ENCODE assay signal across 9 mouse cellular contexts in genomic region chr7:142097776-142098175, GRCm38 (mm10). TPM values are rescaled to one million over a fixed set of nuclear protein-coding genes. Genes with fewer than 3 reads are reported as not detected.
DNase-seq lines count a peak whose midpoint lies in the region; ATAC-seq and TF ChIP-seq lines count a peak whose summit lies in the region.
"Had no signal": no experiment of that assay in that cellular context is flagged by ENCODE, and none has a peak within 500 bp of the region (broad histone marks: within the 10 kb centered on the region; RNA-seq: fewer than 3 reads in every experiment).

No protein-coding gene starts in this region.

- H3K27ac ChIP-seq in heart, adult 2 months, result no peak overlapping the region
- no peak overlapping the region for H3K27ac ChIP-seq in liver, embryonic 11.5 days (ENCODE audit: low read depth, low read length)
- H3K27ac ChIP-seq: embryonic facial prominence, embryonic 15.5 days had no signal

- H3K4me3 ChIP-seq in heart, adult 2 months, result no peak overlapping the region
- no peak overlapping the region for H3K4me3 ChIP-seq in liver, embryonic 11.5 days (ENCODE audit: low read depth, low read length)
- H3K4me3 ChIP-seq: embryonic facial prominence, embryonic 15.5 days had no signal

- DNase-seq in A20 (ENCODE audit: low read depth, low spot score), result peak; percentile 79
- DNase-seq in adrenal gland, postnatal 10 days, result peak; percentile 87
- peak; percentile 73 for DNase-seq in embryo, embryonic 9.5 days (ENCODE audit: extremely low spot score)
- peak; percentile 83 to 86 for DNase-seq in heart, adult 2 months
- peak; percentile 85 for DNase-seq in kidney, adult 9 months
- peak; percentile 73 for DNase-seq in liver, embryonic 11.5 days (ENCODE audit: low spot score)
- DNase-seq in natural killer cell, adult 2 months (ENCODE audit: low spot score in 2 of 2), result peak; percentile 68 to 73
- DNase-seq in splenic B cell, adult 2 months (ENCODE audit: low read depth, low spot score), result peak; percentile 84

- intact Hi-C loops in heart, adult 2 months (cut with DNase I), result loop anchor here (1.0 to 5.0 kb wide), 4 partner anchors 26 to 150 kb away; partner anchors contain the start of genes Brsk2 and Mob2

- H3K4me1 ChIP-seq in heart, adult 2 months (ENCODE audit: control insufficient read depth, insufficient read depth, low read length), result peaks cover 12% of the 10 kb centered on the region
- H3K4me1 ChIP-seq in liver, embryonic 11.5 days (replicated peaks; ENCODE audit: control insufficient read depth, insufficient read depth, low read length), result peaks cover 15% of the 10 kb centered on the region; the same call in 1 of the 2 replicates

- TF ChIP-seq EP300 in heart, adult 2 months (IDR thresholded peaks at IDR 0.05; ENCODE audit: insufficient read depth, low read depth, low read length), result peak; percentile 94

- no peak overlapping the region for H3K9ac ChIP-seq in heart, adult 2 months (ENCODE audit: low read depth, low read length)
- no peak overlapping the region for H3K9ac ChIP-seq in liver, embryonic 11.5 days (ENCODE audit: low read depth, low read length)
- H3K9ac ChIP-seq: embryonic facial prominence, embryonic 15.5 days had no signal

- TF ChIP-seq POLR2A in heart, adult 2 months (IDR thresholded peaks at IDR 0.05; ENCODE audit: insufficient read depth, low read depth, low read length), result no peak

- no peaks in the 10 kb centered on the region for H3K27me3 ChIP-seq in heart, adult 2 months (ENCODE audit: control insufficient read depth, insufficient read depth, low read length)
- peaks cover 55% of the 10 kb centered on the region for H3K27me3 ChIP-seq in liver, embryonic 11.5 days (replicated peaks; ENCODE audit: control insufficient read depth, insufficient read depth, low read length)
- H3K27me3 ChIP-seq in splenic B cell, adult 2 months (ENCODE audit: control insufficient read depth, insufficient read depth, low read length, poor library complexity, severe bottlenecking), result no peaks in the 10 kb centered on the region

- H3K79me2 ChIP-seq in heart, adult 2 months (replicated peaks; ENCODE audit: control insufficient read depth, insufficient read depth, low read length), result no peaks in the 10 kb centered on the region

- TF ChIP-seq CTCF in heart, adult 2 months (IDR thresholded peaks at IDR 0.05), result no peak; the same call in none of the 2 replicates

- no peaks in the 10 kb centered on the region for H3K9me3 ChIP-seq in liver, embryonic 11.5 days (ENCODE audit: control insufficient read depth, low read length)
- H3K9me3 ChIP-seq: embryonic facial prominence, embryonic 15.5 days had no signal

- H3K4me2 ChIP-seq in liver, embryonic 11.5 days, result no peak overlapping the region
- H3K4me2 ChIP-seq: embryonic facial prominence, embryonic 15.5 days had no signal

- 6% methylated on average over 9 of the region's 9 CpGs for whole genome bisulfite sequencing in heart, adult 2 months
- 11% methylated on average over 9 of the region's 9 CpGs for WGBS in liver, embryonic 11.5 days

- no peaks in the 10 kb centered on the region for H3K36me3 ChIP-seq in heart, adult 2 months (ENCODE audit: control insufficient read depth, insufficient read depth, low read length)
- no peaks in the 10 kb centered on the region for H3K36me3 ChIP-seq in liver, embryonic 11.5 days (ENCODE audit: control insufficient read depth, insufficient read depth, low read length)
- no peaks in the 10 kb centered on the region for H3K36me3 ChIP-seq in splenic B cell, adult 2 months (ENCODE audit: control insufficient read depth, insufficient read depth, low read length, poor library complexity, severe bottlenecking)
- H3K36me3 ChIP-seq: embryonic facial prominence, embryonic 15.5 days had no signal

- peak; percentile 59 for ATAC-seq in liver, embryonic 11.5 days (replicated peaks; ENCODE audit: low FRiP score)

RNA-seq across cellular contexts. Expression of gene Dusp8, which starts 2.1 kb away (rescaled TPM):
- total RNA-seq in adrenal gland, postnatal 10 days (2021), result 10 to 100 TPM in 1 of 2 experiments, 1 to 10 TPM in 1; 7.6 to 11.4 TPM
- total RNA-seq in heart, adult 2 months (2021), result 10 to 100 TPM; 37.4 to 43.2 TPM
- 31.4 and 38.4 TPM in 2 replicates for polyA plus RNA-seq in heart, adult 2 months (2012; rRNA removed)
- polyA plus RNA-seq in liver, embryonic 11.5 days (2014; fragmentation: Nextera tagmentation; extraction: Ambion mirVana), result 2.5 and 2.6 TPM in 2 replicates

RNA-seq across cellular contexts. Expression of gene Gm45618, which starts 22.8 kb away (rescaled TPM):
- not detected for total RNA-seq in adrenal gland, postnatal 10 days (2021)
- not detected for total RNA-seq in heart, adult 2 months (2021)
- not detected in 2 replicates for polyA plus RNA-seq in heart, adult 2 months (2012; rRNA removed)
- not detected in 2 replicates for polyA plus RNA-seq in liver, embryonic 11.5 days (2014; fragmentation: Nextera tagmentation; extraction: Ambion mirVana)

RNA-seq across cellular contexts. Expression of gene Mob2, which starts 36.9 kb away (rescaled TPM):
- total RNA-seq in adrenal gland, postnatal 10 days (2021), result 10 to 100 TPM; 46.8 to 47.4 TPM
- 10 to 100 TPM; 41.9 to 44.5 TPM for total RNA-seq in heart, adult 2 months (2021)
- 44.8 and 58.9 TPM in 2 replicates for polyA plus RNA-seq in heart, adult 2 months (2012; rRNA removed)
- 63.1 and 67.1 TPM in 2 replicates for polyA plus RNA-seq in liver, embryonic 11.5 days (2014; fragmentation: Nextera tagmentation; extraction: Ambion mirVana)

RNA-seq across cellular contexts. Expression of gene Gm39115, which starts 38.1 kb away (rescaled TPM):
- total RNA-seq in adrenal gland, postnatal 10 days (2021), result not detected
- not detected for total RNA-seq in heart, adult 2 months (2021)
- polyA plus RNA-seq in heart, adult 2 months (2012; rRNA removed), result not detected in 2 replicates
- polyA plus RNA-seq in liver, embryonic 11.5 days (2014; fragmentation: Nextera tagmentation; extraction: Ambion mirVana), result not detected in 2 replicates
- polyA plus RNA-seq: embryonic facial prominence, embryonic 15.5 days had no signal

RNA-seq across cellular contexts. Expression of gene Gm45337, which starts 46.6 kb away (rescaled TPM):
- not detected for total RNA-seq in adrenal gland, postnatal 10 days (2021)
- total RNA-seq in heart, adult 2 months (2021), result not detected
- polyA plus RNA-seq in heart, adult 2 months (2012; rRNA removed), result not detected in 2 replicates
- not detected in 2 replicates for polyA plus RNA-seq in liver, embryonic 11.5 days (2014; fragmentation: Nextera tagmentation; extraction: Ambion mirVana)
